Mouse (Mus musculus): ENCODE measurements around the gene Nr2f6. TPM values are rescaled to one million over a fixed set of nuclear protein-coding genes. Genes with fewer than 3 reads are reported as not detected.

The Nr2f6 gene
- total and polyA plus RNA-seq, 3 experiments = 11.8 to 25.2 (median 14.2) TPM

- Histone ChIP-seq H3K79me2 (replicated peaks; ENCODE audit: control insufficient read depth, extremely low read depth, insufficient read depth, poor library complexity, severe bottlenecking) (no peaks in the 10 kb centered on the region), H3K9ac (ENCODE audit: insufficient read depth, low read depth) (peak within 1 kb of the TSS; percentile 79), H3K36me3 (replicated peaks in 1 of 2; ENCODE audit: control insufficient read depth in 1 of 2, insufficient read depth in 1 of 2, low read length in 1 of 2) (peaks cover 11 to 25% of the 10 kb centered on the region in 2 experiments), H3K4me1 (ENCODE audit: control insufficient read depth in 1 of 2, insufficient read depth in 2 of 2) (peaks cover 15 to 35% of the 10 kb centered on the region in 2 experiments), H3K4me2 (ENCODE audit: insufficient read depth, low read depth, poor library complexity, severe bottlenecking) (peak within 1 kb of the TSS; percentile 80), H3K27me3 (replicated peaks) (no peaks in the 10 kb centered on the region), H3K4me3 (replicated peaks in 1 of 3; ENCODE audit: low read depth in 2 of 3, low read length in 2 of 3, poor library complexity in 1 of 3) (peak within 1 kb of the TSS; percentile 69 to 79 (median 74)), H3K27ac (ENCODE audit: insufficient read depth, low read depth) (peak within 1 kb of the TSS; percentile 88), H3K9me3 (replicated peaks; ENCODE audit: low read length) (no peaks in the 10 kb centered on the region)
- TF ChIP-seq MAX (IDR thresholded peaks at IDR 0.05; ENCODE audit: low read length) (peak; percentile 95), EP300 (IDR thresholded peaks at IDR 0.05; ENCODE audit: low read length) (no peak), TCF12 (IDR thresholded peaks at IDR 0.05; ENCODE audit: low read depth, low read length) (peak; percentile 81), GABPA (IDR thresholded peaks at IDR 0.05; ENCODE audit: insufficient replicate concordance, low read depth, low read length) (no peak; the same call in 1 of the 2 replicates), KAT2A (IDR thresholded peaks at IDR 0.05; ENCODE audit: insufficient replicate concordance, low read length) (peak; percentile 89; the same call in 1 of the 2 replicates), POLR2A (IDR thresholded peaks at IDR 0.05; ENCODE audit: low read depth, low read length) (peak; percentile 64), MAFK (IDR thresholded peaks at IDR 0.05; ENCODE audit: insufficient replicate concordance, low read length) (no peak), NELFE (IDR thresholded peaks at IDR 0.05; ENCODE audit: low read depth, low read length) (peak; percentile 63; the same call in 1 of the 2 replicates), ZC3H11A (IDR thresholded peaks at IDR 0.05; ENCODE audit: low read depth, low read length) (no peak), ETS1 (conservative IDR thresholded peaks at IDR 0.05; ENCODE audit: low read depth, low read length) (peak; percentile 32), CTCF (conservative IDR thresholded peaks at IDR 0.05 in 1 of 2, IDR thresholded peaks at IDR 0.05 in 1 of 2; ENCODE audit: low read depth in 2 of 2, low read length in 2 of 2) (no peak), JUN (IDR thresholded peaks at IDR 0.05; ENCODE audit: insufficient read depth, low read depth, low read length) (no peak), E2F4 (IDR thresholded peaks at IDR 0.05; ENCODE audit: insufficient replicate concordance, low read depth, low read length) (peak; percentile 64; the same call in 1 of the 2 replicates), CHD1 (IDR thresholded peaks at IDR 0.05; ENCODE audit: low read depth, low read length) (no peak), JUND (conservative IDR thresholded peaks at IDR 0.05; ENCODE audit: low read depth, low read length) (no peak), TBP (conservative IDR thresholded peaks at IDR 0.05; ENCODE audit: low read depth, low read length) (peak; percentile 71), USF1 (IDR thresholded peaks at IDR 0.05; ENCODE audit: low read depth, low read length) (no peak), ZNF384 (IDR thresholded peaks at IDR 0.05; ENCODE audit: low read depth, low read length) (no peak), ZMIZ1 (IDR thresholded peaks at IDR 0.05; ENCODE audit: low read depth, low read length) (no peak; the same call in 1 of the 2 replicates), USF2 (conservative IDR thresholded peaks at IDR 0.05; ENCODE audit: low read depth, low read length) (no peak), RCOR1 (conservative IDR thresholded peaks at IDR 0.05; ENCODE audit: low read depth, low read length) (no peak), BHLHE40 (IDR thresholded peaks at IDR 0.05; ENCODE audit: low read depth, low read length) (peak; percentile 94), CHD2 (IDR thresholded peaks at IDR 0.05; ENCODE audit: low read length) (peak; percentile 58; the same call in 1 of the 2 replicates), POLR2AphosphoS2 (IDR thresholded peaks at IDR 0.05; ENCODE audit: low read depth, low read length) (peak; percentile 74; the same call in 1 of the 2 replicates), ELF1 (IDR thresholded peaks at IDR 0.05; ENCODE audit: low read depth, low read length) (peak; percentile 99), ZKSCAN1 (IDR thresholded peaks at IDR 0.05; ENCODE audit: borderline replicate concordance, low read depth, low read length) (no peak), MAZ (IDR thresholded peaks at IDR 0.05; ENCODE audit: low read depth, low read length) (peak; percentile 40; the same call in 1 of the 2 replicates), NRF1 (IDR thresholded peaks at IDR 0.05; ENCODE audit: low read depth, low read length) (peak; percentile 72), MYC (IDR thresholded peaks at IDR 0.05; ENCODE audit: low read depth, low read length) (peak; percentile 96), SIN3A (IDR thresholded peaks at IDR 0.05; ENCODE audit: low read length) (peak; percentile 89), MXI1 (IDR thresholded peaks at IDR 0.05; ENCODE audit: low read depth, low read length) (peak; percentile 97), MEF2A (IDR thresholded peaks at IDR 0.05; ENCODE audit: borderline replicate concordance, low read depth, low read length) (peak; percentile 7; the same call in 1 of the 2 replicates), HCFC1 (IDR thresholded peaks at IDR 0.05; ENCODE audit: low read depth, low read length) (peak; percentile 93)
- DNase-seq (ENCODE audit: extremely low read depth) = peak; percentile 97
- dilution Hi-C loops (cut with MboI; ENCODE audit: extremely low pct_ligation_motif_present, extremely low pct_unique_long_range_greater_than_20kb, low sequenced_read_pairs) (no loop called here), in situ Hi-C loops (cut with MboI; ENCODE audit: low pct_ligation_motif_present, low pct_unique_long_range_greater_than_20kb, low sequenced_read_pairs) (no loop called here)
Observed at GRCm38 (mm10) chr8:71366771-71367528, 14.8 kb downstream of the Nr2f6 start, which contains the start of gene Use1. Gene Use1 (plus strand): TSS chr8:71366848.
